In the genomic region with DNA sequence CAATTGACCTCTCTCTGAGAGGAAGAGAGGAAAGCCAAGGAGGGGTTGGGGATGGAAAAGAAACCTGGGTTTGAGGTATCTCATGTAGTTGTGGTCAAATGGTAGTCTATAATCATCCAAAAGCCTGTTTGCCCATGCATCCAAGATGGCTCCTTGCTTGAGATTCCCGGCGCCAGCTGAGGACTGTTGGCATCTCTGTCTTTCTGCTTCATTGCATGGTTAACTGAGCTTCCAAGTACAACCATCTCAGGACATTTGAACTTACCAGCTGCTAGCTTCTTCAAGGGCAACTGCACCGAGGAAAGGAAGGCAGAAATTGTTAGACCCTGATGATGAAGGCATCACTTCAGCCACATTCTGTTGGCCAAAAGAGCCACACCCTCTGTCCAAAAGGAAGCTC, we compare ENCODE assay signal across 16 mouse cellular contexts. TPM values are rescaled to one million over a fixed set of nuclear protein-coding genes. Genes with fewer than 3 reads are reported as not detected.
"Had no signal": no experiment of that assay in that cellular context is flagged by ENCODE, and none has a peak within 500 bp of the region (broad histone marks: within the 10 kb centered on the region; RNA-seq: fewer than 3 reads in every experiment).

No protein-coding gene starts in this region.

- H3K27ac ChIP-seq: layer of hippocampus, adult 2 months; limb, embryonic 10.5 days; liver, embryonic 13.5 days; lung, embryonic 15.5 days; macrophage; midbrain, embryonic 15.5 days; stomach, embryonic 15.5 days had no signal

- H3K4me3 ChIP-seq: layer of hippocampus, adult 2 months; limb, embryonic 10.5 days; liver, embryonic 13.5 days; lung, embryonic 15.5 days; megakaryocyte, embryonic 14.5 days; midbrain, embryonic 15.5 days; stomach, embryonic 15.5 days had no signal

- H3K27me3 ChIP-seq: liver, embryonic 13.5 days; lung, embryonic 15.5 days; midbrain, embryonic 15.5 days; stomach, embryonic 15.5 days had no signal

- H3K9ac ChIP-seq: liver, embryonic 13.5 days; liver, postnatal 0 days; lung, embryonic 15.5 days; midbrain, embryonic 15.5 days; stomach, embryonic 15.5 days had no signal

- DNase-seq: kidney, adult 18-20 months; kidney, postnatal 10 days; kidney, postnatal 4 days; liver, embryonic 13.5 days; liver, postnatal 0 days; lung, postnatal 14 days; right cerebral cortex, postnatal 14 days; thymus, adult 2 months; thymus, postnatal 25 days had no signal

- H3K36me3 ChIP-seq: limb, embryonic 10.5 days; liver, embryonic 13.5 days; lung, embryonic 15.5 days; midbrain, embryonic 15.5 days; stomach, embryonic 15.5 days had no signal

- H3K4me1 ChIP-seq: lung, embryonic 15.5 days; megakaryocyte, embryonic 14.5 days; stomach, embryonic 15.5 days had no signal

RNA-seq across cellular contexts. Expression of gene Dact1, which starts 54.8 kb away (rescaled TPM):
- polyA plus RNA-seq: macrophage had no signal
